ENCODE assay signal across 8 mouse cellular contexts in genomic region chr4:43968650-43969049, GRCm38 (mm10). TPM values are rescaled to one million over a fixed set of nuclear protein-coding genes. Genes with fewer than 3 reads are reported as not detected.
DNase-seq lines count a peak whose midpoint lies in the region; ATAC-seq and TF ChIP-seq lines count a peak whose summit lies in the region.

No protein-coding gene starts in this region.

- DNase-seq in right cerebral cortex, adult 18-20 months: peak; percentile 45
- DNase-seq in right cerebral cortex, postnatal 4 days: no peak
- DNase-seq in cerebellum, adult 8-10 months: peak; percentile 34
- no peak for DNase-seq in heart, embryonic 10.5 days (ENCODE audit: low spot score)
- peak; percentile 67 for DNase-seq in kidney, postnatal 0 days (ENCODE audit: low spot score)
- peak; percentile 43 for DNase-seq in ovary, postnatal 10 days (ENCODE audit: low spot score)
- no peak for DNase-seq in spleen, postnatal 14 days (ENCODE audit: low spot score in 2 of 2)

- peak overlapping the region; percentile 72 for H3K27ac ChIP-seq in heart, embryonic 10.5 days
- H3K27ac ChIP-seq in kidney, postnatal 0 days: peak overlapping the region; percentile 54

- H3K9ac ChIP-seq in kidney, postnatal 0 days (ENCODE audit: low read depth, low read length): no peak overlapping the region

- peaks cover 81% of the 10 kb centered on the region for H3K4me1 ChIP-seq in heart, embryonic 10.5 days
- peaks cover 41% of the 10 kb centered on the region for H3K4me1 ChIP-seq in kidney, postnatal 0 days (replicated peaks; ENCODE audit: insufficient read depth, low read length)

- ATAC-seq in kidney, postnatal 0 days (replicated peaks; ENCODE audit: low FRiP score, low read depth): peak; percentile 35; the same call in 1 of the 2 replicates
- ATAC-seq in megakaryocyte progenitor cell, adult 5-6 weeks (replicated peaks; ENCODE audit: poor library complexity): no peak

- H3K4me3 ChIP-seq in heart, embryonic 10.5 days: no peak overlapping the region
- H3K4me3 ChIP-seq in kidney, postnatal 0 days (replicated peaks; ENCODE audit: low read depth, low read length): no peak overlapping the region

- peaks cover 9% of the 10 kb centered on the region for H3K36me3 ChIP-seq in heart, embryonic 10.5 days
- no peaks in the 10 kb centered on the region for H3K36me3 ChIP-seq in kidney, postnatal 0 days (ENCODE audit: insufficient read depth, low read length)

- WGBS in heart, embryonic 10.5 days: 44% methylated on average over 13 of the region's 13 CpGs
- 44% methylated on average over 13 of the region's 13 CpGs for WGBS in kidney, postnatal 0 days

- no peaks in the 10 kb centered on the region for H3K27me3 ChIP-seq in heart, embryonic 10.5 days (ENCODE audit: insufficient read depth, poor library complexity, severe bottlenecking)
- H3K27me3 ChIP-seq in kidney, postnatal 0 days (ENCODE audit: insufficient read depth, low read length): no peaks in the 10 kb centered on the region

- H3K9me3 ChIP-seq in heart, embryonic 10.5 days: no peaks in the 10 kb centered on the region
- no peaks in the 10 kb centered on the region for H3K9me3 ChIP-seq in kidney, postnatal 0 days (replicated peaks; ENCODE audit: low read length)

- no peak for TF ChIP-seq CTCF in kidney, postnatal 0 days (IDR thresholded peaks at IDR 0.05; ENCODE audit: low read depth)

- no peak overlapping the region for H3K4me2 ChIP-seq in kidney, postnatal 0 days (ENCODE audit: low read length)

RNA-seq across cellular contexts. Expression of gene Glipr2, which starts 11.4 kb away (rescaled TPM):
- 114 and 119 TPM in 2 replicates for polyA plus RNA-seq in heart, embryonic 10.5 days (2016; fragmentation: Nextera tagmentation; extraction: Ambion mirVana)
- polyA plus RNA-seq in kidney, postnatal 0 days (2015; fragmentation: Nextera tagmentation; extraction: Ambion mirVana): 54.9 and 59.1 TPM in 2 replicates
- 12.6 and 14.7 TPM in 2 replicates for total RNA-seq in megakaryocyte progenitor cell, adult 5-6 weeks (2015)
- total RNA-seq in megakaryocyte progenitor cell, adult 5-6 weeks (2017): 18.0 and 19.4 TPM in 2 replicates

RNA-seq across cellular contexts. Expression of gene Ccin, which starts 14.6 kb away (rescaled TPM):
- polyA plus RNA-seq in heart, embryonic 10.5 days (2016; fragmentation: Nextera tagmentation; extraction: Ambion mirVana): not detected in 2 replicates
- polyA plus RNA-seq in kidney, postnatal 0 days (2015; fragmentation: Nextera tagmentation; extraction: Ambion mirVana): not detected in 2 replicates
- total RNA-seq in megakaryocyte progenitor cell, adult 5-6 weeks (2015): not detected in 2 replicates
- total RNA-seq in megakaryocyte progenitor cell, adult 5-6 weeks (2017): not detected in 2 replicates

RNA-seq across cellular contexts. Expression of gene Clta, which starts 35.6 kb away (rescaled TPM):
- 156 and 170 TPM in 2 replicates for polyA plus RNA-seq in heart, embryonic 10.5 days (2016; fragmentation: Nextera tagmentation; extraction: Ambion mirVana)
- 293 and 300 TPM in 2 replicates for polyA plus RNA-seq in kidney, postnatal 0 days (2015; fragmentation: Nextera tagmentation; extraction: Ambion mirVana)
- total RNA-seq in megakaryocyte progenitor cell, adult 5-6 weeks (2015): 302 and 347 TPM in 2 replicates
- total RNA-seq in megakaryocyte progenitor cell, adult 5-6 weeks (2017): 439 and 441 TPM in 2 replicates

Comparison
In these comparisons a context has a peak if more than half of its experiments do, and no peak if none do; other contexts are left out.
1. DNase-seq: peak in right cerebral cortex, adult 18-20 months (single experiment), cerebellum, adult 8-10 months (single experiment), kidney, postnatal 0 days (single experiment) and ovary, postnatal 10 days (single experiment); none in right cerebral cortex, postnatal 4 days (single experiment), heart, embryonic 10.5 days (single experiment) and spleen, postnatal 14 days (0 of 2).